Mouse (Mus musculus) lung, adult 2 months (tissue): Measurements from ENCODE around the gene Qrich1.

Experiments
- CTCF ChIP-seq: fragments of 200-500 bp; IDR thresholded peaks from 2 replicates; pipeline ENCODE4 v1.5.1; 2011; ENCODE audit warnings: mild to moderate bottlenecking, low read length, control low read depth; ENCODE audit not compliant: insufficient read depth
- POLR2A ChIP-seq: fragments of 200-500 bp; IDR thresholded peaks from 2 replicates; pipeline ENCODE4 v1.6.1; 2011; ENCODE audit warnings: low read depth, mild to moderate bottlenecking, control low read depth, low read length, borderline replicate concordance; ENCODE audit errors: extremely low read depth

DNA sequence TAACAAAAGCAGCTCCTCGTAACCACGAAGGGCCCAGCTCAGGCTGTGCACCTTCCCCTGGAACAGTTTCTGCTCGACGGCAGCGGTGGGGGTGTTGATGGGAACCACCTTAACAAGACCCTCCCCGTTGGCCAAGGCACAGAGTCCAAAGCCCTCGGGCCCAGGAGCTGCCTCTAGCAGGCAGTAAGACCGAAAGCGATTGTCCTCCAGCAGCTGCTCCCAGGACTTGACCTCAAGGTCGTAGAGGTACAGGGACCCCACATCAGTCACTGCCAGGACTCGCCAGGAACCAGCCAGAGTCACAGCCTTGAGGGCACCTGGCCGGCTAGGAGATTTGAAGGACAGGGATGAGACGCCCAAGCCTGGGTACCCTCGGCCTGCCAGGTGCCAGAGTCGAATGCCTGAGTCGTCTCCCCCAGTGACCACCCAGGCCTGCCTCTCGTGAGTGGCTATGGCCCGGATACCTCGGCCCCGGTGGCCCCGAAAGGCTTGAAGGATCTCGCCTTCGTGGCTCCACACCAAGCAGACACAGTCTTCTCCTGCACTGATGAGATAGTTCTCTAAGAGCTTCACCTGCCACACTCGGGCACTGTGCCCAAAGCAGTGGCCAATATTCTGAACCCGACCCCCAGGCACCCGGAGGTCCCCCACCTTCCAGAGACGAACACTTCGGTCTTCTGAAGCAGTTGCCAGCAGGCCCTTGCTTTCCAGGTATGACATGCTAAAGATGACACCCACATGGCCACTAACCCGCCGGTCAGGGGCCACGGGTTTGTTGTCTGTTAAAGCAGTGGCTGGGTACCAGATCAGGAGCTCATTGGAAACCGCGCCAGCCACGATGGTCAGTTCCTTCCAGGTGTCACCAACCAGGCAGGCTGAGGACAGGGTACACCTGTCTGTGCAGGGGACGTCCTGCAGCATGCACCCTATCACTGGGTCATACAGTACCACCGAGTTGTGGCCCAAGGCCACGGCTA, 59.0 kb downstream of the Qrich1 start:
- TF ChIP-seq CTCF (no peak), POLR2A (no peak)
